In the genomic region with DNA sequence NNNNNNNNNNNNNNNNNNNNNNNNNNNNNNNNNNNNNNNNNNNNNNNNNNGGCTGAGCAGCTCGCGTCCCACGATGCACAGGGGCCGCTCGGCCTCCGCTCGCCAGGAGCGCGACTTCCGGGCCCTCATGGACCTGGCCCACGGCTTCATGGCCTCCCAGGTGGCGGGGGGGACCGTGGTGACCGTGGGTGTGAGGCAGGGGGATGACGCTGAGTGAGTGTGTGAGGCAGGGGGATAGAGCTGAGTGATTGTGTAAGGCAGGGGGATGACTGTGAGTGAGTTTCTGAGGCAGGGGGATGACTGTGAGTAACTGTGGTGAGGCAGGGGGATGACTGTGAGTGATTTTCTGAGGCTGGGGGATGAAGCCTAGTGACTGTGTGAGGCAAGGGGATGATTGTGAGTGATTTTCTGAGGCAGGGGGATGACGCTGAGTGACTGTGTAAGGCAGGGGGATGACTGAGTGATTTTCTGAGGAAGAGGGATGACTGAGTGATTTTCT, we compare ENCODE assay signal across 8 mouse cellular contexts. TPM values are rescaled to one million over a fixed set of nuclear protein-coding genes. Genes with fewer than 3 reads are reported as not detected.
DNase-seq lines count a peak whose midpoint lies in the region; ATAC-seq and TF ChIP-seq lines count a peak whose summit lies in the region.

A gene (plus strand): TSS at position 51 of the 499 bp plus-strand sequence.

- no peak within 1 kb of the TSS for H3K4me2 ChIP-seq in heart, embryonic 12.5 days
- no peak within 1 kb of the TSS for H3K4me2 ChIP-seq in forebrain, embryonic 16.5 days (ENCODE audit: low read length)
- no peak within 1 kb of the TSS for H3K4me2 ChIP-seq in midbrain, embryonic 11.5 days

- no peaks in the 10 kb centered on the region for H3K4me1 ChIP-seq in heart, embryonic 12.5 days (replicated peaks)
- no peaks in the 10 kb centered on the region for H3K4me1 ChIP-seq in ES-E14 (ENCODE audit: control insufficient read depth in 2 of 2, insufficient read depth in 2 of 2, low read length in 2 of 2, poor library complexity in 1 of 2)
- H3K4me1 ChIP-seq in forebrain, embryonic 16.5 days (replicated peaks; ENCODE audit: control insufficient read depth, insufficient read depth, low read length) = no peaks in the 10 kb centered on the region
- H3K4me1 ChIP-seq in midbrain, embryonic 11.5 days (ENCODE audit: control insufficient read depth, insufficient read depth, low read length) = no peaks in the 10 kb centered on the region

- no peak within 1 kb of the TSS for H3K9ac ChIP-seq in heart, embryonic 12.5 days
- no peak within 1 kb of the TSS for H3K9ac ChIP-seq in ES-E14 (ENCODE audit: insufficient read depth, low read depth, low read length, poor library complexity, severe bottlenecking)
- H3K9ac ChIP-seq in forebrain, embryonic 16.5 days (replicated peaks; ENCODE audit: low read depth, low read length) = no peak within 1 kb of the TSS
- H3K9ac ChIP-seq in midbrain, embryonic 11.5 days (ENCODE audit: low read length) = no peak within 1 kb of the TSS

- H3K4me3 ChIP-seq in heart, embryonic 12.5 days = no peak within 1 kb of the TSS
- no peak within 1 kb of the TSS for H3K4me3 ChIP-seq in ES-E14 (ENCODE audit: insufficient read depth in 1 of 2, low read depth in 1 of 2, low read length in 2 of 2, poor library complexity in 1 of 2, severe bottlenecking in 1 of 2)
- no peak within 1 kb of the TSS for H3K4me3 ChIP-seq in forebrain, embryonic 16.5 days (replicated peaks; ENCODE audit: low read length)
- H3K4me3 ChIP-seq in midbrain, embryonic 11.5 days (ENCODE audit: low read depth, low read length) = 0 out of 2 replicates have a peak within 1 kb of the TSS, but pooled peaks have one; percentile 0

- no peaks in the 10 kb centered on the region for H3K27me3 ChIP-seq in heart, embryonic 12.5 days (replicated peaks)
- no peaks in the 10 kb centered on the region for H3K27me3 ChIP-seq in forebrain, embryonic 16.5 days (replicated peaks; ENCODE audit: control insufficient read depth, insufficient read depth, low read length)
- no peaks in the 10 kb centered on the region for H3K27me3 ChIP-seq in midbrain, embryonic 11.5 days (ENCODE audit: control insufficient read depth, insufficient read depth, low read length)

- 93% methylated on average over 13 of the region's 16 CpGs for WGBS in heart, embryonic 12.5 days
- 94% methylated on average over 14 of the region's 16 CpGs for WGBS in forebrain, embryonic 16.5 days
- WGBS in midbrain, embryonic 11.5 days = 95% methylated on average over 14 of the region's 16 CpGs

- intact Hi-C loops in heart, postnatal 10 days (cut with DNase I) = no loop called here

- in situ Hi-C loops in ES-E14 (cut with MboI; ENCODE audit: low sequenced_read_pairs in 2 of 2, unreplicated experiment in 2 of 2) = no loop called here

- no peak within 1 kb of the TSS for H3K27ac ChIP-seq in heart, embryonic 12.5 days (ENCODE audit: poor library complexity, severe bottlenecking)
- peak within 1 kb of the TSS; percentile 2; the same call in 1 of the 2 replicates for H3K27ac ChIP-seq in ES-E14 (ENCODE audit: insufficient read depth, low read depth, low read length, poor library complexity, severe bottlenecking)
- no peak within 1 kb of the TSS for H3K27ac ChIP-seq in forebrain, embryonic 16.5 days (ENCODE audit: low read length)
- no peak within 1 kb of the TSS for H3K27ac ChIP-seq in midbrain, embryonic 11.5 days (ENCODE audit: low read depth, low read length)

- peaks cover 43% of the 10 kb centered on the region for H3K36me3 ChIP-seq in heart, embryonic 12.5 days
- peaks cover 15% of the 10 kb centered on the region; the same call in 1 of the 2 replicates for H3K36me3 ChIP-seq in ES-E14 (ENCODE audit: control insufficient read depth, insufficient read depth, low read length, poor library complexity, severe bottlenecking)
- H3K36me3 ChIP-seq in forebrain, embryonic 16.5 days (ENCODE audit: control insufficient read depth, insufficient read depth) = peaks cover 9% of the 10 kb centered on the region
- H3K36me3 ChIP-seq in midbrain, embryonic 11.5 days (ENCODE audit: control insufficient read depth, insufficient read depth, low read length) = peaks cover 18% of the 10 kb centered on the region

- H3K9me3 ChIP-seq in heart, embryonic 12.5 days (replicated peaks) = peaks cover 51% of the 10 kb centered on the region
- peaks cover 16% of the 10 kb centered on the region for H3K9me3 ChIP-seq in ES-E14 (ENCODE audit: control insufficient read depth, insufficient read depth, low read depth, low read length)
- H3K9me3 ChIP-seq in forebrain, embryonic 16.5 days (ENCODE audit: control insufficient read depth, low read length) = peaks cover 45% of the 10 kb centered on the region
- peaks cover 43% of the 10 kb centered on the region for H3K9me3 ChIP-seq in midbrain, embryonic 11.5 days (ENCODE audit: control insufficient read depth, low read length)

- DNase-seq in heart, adult 8-10 months (ENCODE audit: low spot score) = no peak
- no peak for DNase-seq in ES-E14 (ENCODE audit: low read depth, low spot score)
- DNase-seq in midbrain, embryonic 11.5 days (ENCODE audit: low spot score, missing footprints) = peak; percentile 89
- no peak for DNase-seq in yolk sac, embryonic 10.5 days (ENCODE audit: low spot score)
- DNase-seq in heart, postnatal 10 days = no peak
- no peak for DNase-seq in right cerebral cortex, adult 18-20 months

- ATAC-seq in heart, embryonic 12.5 days (ENCODE audit: insufficient number of reproducible peaks, low FRiP score) = 0 out of 2 replicates have a peak, but pooled peaks have one; percentile 37
- peak; percentile 53; the same call in 1 of the 2 replicates for ATAC-seq in forebrain, embryonic 16.5 days
- peak; percentile 43 for ATAC-seq in midbrain, embryonic 11.5 days (ENCODE audit: low FRiP score)

TF ChIP-seq in ES-E14, 5 proteins besides CTCF, POLR2A, EP300 and RAD21:
- TF ChIP-seq MAFK (IDR thresholded peaks at IDR 0.05; ENCODE audit: insufficient read depth, low read depth, low read length) (no peak), ZC3H11A (IDR thresholded peaks at IDR 0.05; ENCODE audit: borderline replicate concordance, low read depth, low read length) (no peak), CHD2 (IDR thresholded peaks at IDR 0.05; ENCODE audit: low read depth, low read length) (no peak), ZNF384 (IDR thresholded peaks at IDR 0.05; ENCODE audit: low read depth, low read length) (no peak), HCFC1 (IDR thresholded peaks at IDR 0.05; ENCODE audit: borderline replicate concordance, insufficient read depth, low read length) (no peak)

RNA-seq across cellular contexts. Expression of the gene that starts here (rescaled TPM):
- not detected in 2 replicates for polyA plus RNA-seq in heart, embryonic 12.5 days (2016; fragmentation: Nextera tagmentation; extraction: Ambion mirVana)
- total RNA-seq in heart, adult 8-10 months (2022) = not detected
- not detected in 2 replicates for total RNA-seq in ES-E14 (2012; rRNA removed)
- polyA plus RNA-seq in forebrain, embryonic 16.5 days (2015; fragmentation: Nextera tagmentation; extraction: Ambion mirVana) = not detected in 2 replicates
- polyA plus RNA-seq in midbrain, embryonic 11.5 days (2014; fragmentation: Nextera tagmentation; extraction: Ambion mirVana) = not detected in 2 replicates
- total RNA-seq in heart, postnatal 10 days (2021) = not detected

Comparison
In these comparisons a context has a peak if more than half of its experiments do, and no peak if none do; other contexts are left out.
1. Peak in ATAC-seq in heart, embryonic 12.5 days; RNA of the gene not detected or under 1 TPM.
2. Peak in ATAC-seq in forebrain, embryonic 16.5 days; RNA of the gene not detected or under 1 TPM.
3. Peak in DNase-seq, ATAC-seq and H3K4me3 ChIP-seq in midbrain, embryonic 11.5 days; RNA of the gene not detected or under 1 TPM.